Mouse (Mus musculus) layer of hippocampus, adult 11-12 months (tissue): Measurements from ENCODE around the gene Gm37240.

Experiments used
- DNase-seq: peaks from one replicate; pipeline ENCODE4 v3.0.0; 2022; ENCODE audit warnings: low spot score

Gene Gm37240

DNA sequence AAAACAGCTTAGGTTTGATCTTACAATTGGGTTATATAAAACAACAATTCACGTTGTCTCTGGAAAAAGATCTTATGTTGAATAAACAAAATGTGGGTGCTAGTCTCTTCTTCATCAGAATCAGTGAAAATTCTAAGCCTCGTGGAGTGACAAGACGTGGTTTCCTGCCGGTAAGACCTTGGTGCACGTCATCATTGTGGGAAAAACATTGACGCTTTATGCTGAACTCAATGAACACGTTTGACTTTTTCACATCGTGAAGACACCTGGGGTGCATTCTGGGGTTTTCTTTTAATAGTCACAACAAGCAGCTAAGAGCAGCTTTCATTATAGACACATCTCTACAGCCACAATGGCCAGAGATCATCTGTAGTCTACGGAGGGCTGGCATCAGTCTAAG lies 1182.1 kb downstream of the Gm37240 start:
- DNase-seq, result no peak

- no peak for DNase-seq
Measured at GRCm38 (mm10) chr3:84703083-84703810, 1184.1 kb downstream of the Gm37240 start.

- DNase-seq, result no peak
Measured at GRCm38 (mm10) chr3:84701964-84702363, 1185.4 kb downstream of the Gm37240 start.

- DNase-seq, result no peak
Measured at GRCm38 (mm10) chr3:84701509-84701908, 1185.8 kb downstream of the Gm37240 start.

GRCm38 (mm10) chr3:84696428-84696917 lies 1190.8 kb downstream of the Gm37240 start:
- peak; percentile 28 for DNase-seq

DNA sequence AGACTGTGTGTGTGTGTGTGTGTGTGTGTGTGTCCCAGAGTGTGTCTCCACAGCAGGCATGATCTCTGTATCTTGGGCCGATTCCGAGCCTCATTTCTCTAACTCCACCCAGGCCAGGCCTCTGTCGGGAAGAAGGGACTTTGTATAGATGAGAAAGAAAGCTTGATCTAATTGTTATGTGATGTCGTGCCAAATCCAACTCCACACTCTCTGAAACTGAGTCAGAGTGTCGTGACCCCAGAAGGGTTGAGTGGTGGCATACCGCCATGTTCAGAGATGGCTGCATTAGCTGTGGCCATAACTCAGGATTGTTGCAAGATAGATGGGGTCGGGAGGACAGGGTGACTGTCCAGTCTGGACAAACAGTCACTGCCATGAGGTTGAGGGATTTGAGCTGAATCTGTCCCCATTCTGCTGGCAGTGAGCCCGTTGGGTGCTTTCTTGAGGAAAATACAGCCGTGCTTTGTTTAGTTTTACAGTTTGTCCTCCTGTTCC lies 1191.4 kb downstream of the Gm37240 start:
- no peak for DNase-seq

DNA sequence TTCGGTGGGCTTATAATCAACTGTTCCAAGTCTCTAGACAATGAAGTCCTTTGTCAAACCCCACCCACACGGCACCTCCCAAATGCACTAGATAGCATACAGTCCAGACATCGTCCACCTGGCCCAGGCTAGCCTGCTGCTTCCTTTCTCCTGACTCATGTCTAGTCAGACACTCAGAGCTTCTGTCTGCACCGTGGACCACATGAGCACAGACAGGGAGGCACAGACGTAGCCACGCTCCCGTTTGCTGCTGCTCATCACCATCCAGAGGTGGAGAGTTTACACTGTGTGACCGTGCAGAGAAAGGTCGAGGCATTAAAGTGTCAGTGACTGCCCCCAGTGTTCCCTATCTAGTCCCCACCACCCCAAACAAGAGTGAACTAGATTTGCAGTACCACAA lies 1191.9 kb downstream of the Gm37240 start:
- no peak for DNase-seq

- DNase-seq, result no peak
Measured at GRCm38 (mm10) chr3:84693886-84694285, 1193.4 kb downstream of the Gm37240 start.

GRCm38 (mm10) chr3:84692647-84693199 lies 1194.6 kb downstream of the Gm37240 start:
- peak; percentile 59 for DNase-seq

- no peak for DNase-seq
Measured at GRCm38 (mm10) chr3:84690091-84690771, 1197.1 kb downstream of the Gm37240 start.

GRCm38 (mm10) chr3:84689656-84690055 lies 1197.7 kb downstream of the Gm37240 start:
- no peak for DNase-seq

GRCm38 (mm10) chr3:84688176-84688575 lies 1199.1 kb downstream of the Gm37240 start:
- no peak for DNase-seq

GRCm38 (mm10) chr3:84687488-84687846 lies 1199.9 kb downstream of the Gm37240 start:
- no peak for DNase-seq

- DNase-seq, result no peak
Measured at GRCm38 (mm10) chr3:84686799-84687487, 1200.4 kb downstream of the Gm37240 start.

DNA sequence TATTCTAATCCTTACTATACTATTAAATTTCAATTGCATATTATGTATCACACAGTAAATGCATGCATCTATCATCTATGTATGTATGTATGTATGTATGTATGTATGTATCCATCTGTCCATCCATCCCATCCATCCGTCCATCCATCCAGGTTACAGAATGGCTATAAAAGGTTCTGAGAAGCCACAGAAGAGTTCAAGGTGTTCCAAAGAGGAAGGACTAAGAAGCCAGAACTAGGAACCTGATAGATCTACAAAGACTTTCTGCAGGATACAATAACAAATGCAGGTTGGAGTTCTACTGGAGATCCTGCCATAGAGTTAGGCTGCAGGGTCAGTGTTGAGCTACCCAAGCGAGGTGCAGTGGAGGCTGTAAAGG lies 1201.0 kb downstream of the Gm37240 start:
- DNase-seq, result no peak

DNA sequence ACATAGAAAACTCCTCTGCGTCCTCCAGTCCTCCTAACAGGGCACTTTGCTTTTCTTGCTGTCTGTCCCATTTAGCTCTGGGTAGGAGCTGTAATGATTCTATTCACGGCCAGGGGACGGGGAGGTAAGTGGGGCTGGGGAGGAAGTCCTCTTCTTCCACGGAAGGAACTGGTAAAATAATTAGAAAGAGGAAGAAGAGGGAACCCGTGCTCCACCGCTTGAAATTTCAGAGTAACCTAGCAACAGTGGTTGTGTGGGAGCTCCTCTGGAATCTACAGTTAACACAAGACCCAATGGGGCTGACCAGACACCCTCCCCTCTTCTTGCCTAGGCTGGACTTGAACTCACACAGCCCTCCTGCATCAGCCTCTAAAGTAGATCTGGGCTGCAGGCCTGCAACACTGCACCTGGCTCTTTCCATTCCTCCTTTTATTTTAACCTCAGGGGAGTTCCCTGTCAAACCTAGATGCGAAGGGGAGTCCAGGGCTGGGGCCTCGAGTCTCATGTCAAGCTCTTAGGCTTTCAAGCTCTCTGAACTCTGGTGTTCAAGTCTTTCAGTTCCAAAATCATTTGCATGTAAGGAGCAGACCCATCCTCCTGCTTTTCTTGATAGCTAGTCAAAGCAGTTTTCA lies 1201.5 kb downstream of the Gm37240 start:
- DNase-seq, result no peak

DNA sequence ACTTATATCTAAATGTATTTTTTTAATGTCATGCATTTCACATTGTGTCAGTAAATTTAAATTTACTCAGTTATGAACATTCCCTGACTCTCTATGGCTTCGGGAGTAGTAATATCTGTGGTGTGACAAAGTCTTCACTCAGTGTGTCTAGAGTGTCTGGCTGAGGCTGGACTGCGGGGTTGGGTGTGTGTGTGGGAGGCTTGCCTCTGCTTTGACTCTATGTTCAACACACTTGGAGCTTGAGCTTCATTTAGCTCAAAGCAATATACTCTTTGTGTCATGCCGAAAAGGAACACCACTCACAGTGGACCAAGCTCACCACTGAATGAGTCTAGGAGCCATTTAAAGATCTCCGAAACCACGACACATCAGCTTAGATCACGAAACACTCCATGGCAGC lies 1203.5 kb downstream of the Gm37240 start:
- DNase-seq, result no peak

DNA sequence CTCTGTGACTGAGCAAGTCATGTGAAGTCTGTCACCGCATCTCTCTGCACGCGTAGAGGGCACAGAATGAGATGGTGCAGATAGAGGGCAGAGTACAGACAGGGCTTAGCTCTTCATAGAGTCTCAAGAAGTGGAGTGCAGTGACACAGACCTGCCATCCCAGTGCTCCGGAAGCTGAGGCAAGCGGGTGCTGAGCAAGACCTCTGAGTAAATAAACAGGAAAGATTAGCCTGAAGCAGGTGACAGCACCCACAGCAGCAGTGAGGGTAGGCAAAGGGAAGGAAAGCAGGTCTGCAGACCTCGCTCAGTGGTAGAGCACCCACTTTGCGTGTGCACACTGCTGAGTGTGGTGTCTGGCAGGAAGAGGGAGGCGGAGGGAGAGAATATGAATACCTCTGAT lies 1205.6 kb downstream of the Gm37240 start:
- DNase-seq, result no peak

GRCm38 (mm10) chr3:84680062-84680461 lies 1207.3 kb downstream of the Gm37240 start:
- DNase-seq, result no peak

- no peak for DNase-seq
Measured at GRCm38 (mm10) chr3:84679542-84679941, 1207.8 kb downstream of the Gm37240 start.

- DNase-seq, result no peak
Measured at GRCm38 (mm10) chr3:84678891-84679290, 1208.4 kb downstream of the Gm37240 start.

DNA sequence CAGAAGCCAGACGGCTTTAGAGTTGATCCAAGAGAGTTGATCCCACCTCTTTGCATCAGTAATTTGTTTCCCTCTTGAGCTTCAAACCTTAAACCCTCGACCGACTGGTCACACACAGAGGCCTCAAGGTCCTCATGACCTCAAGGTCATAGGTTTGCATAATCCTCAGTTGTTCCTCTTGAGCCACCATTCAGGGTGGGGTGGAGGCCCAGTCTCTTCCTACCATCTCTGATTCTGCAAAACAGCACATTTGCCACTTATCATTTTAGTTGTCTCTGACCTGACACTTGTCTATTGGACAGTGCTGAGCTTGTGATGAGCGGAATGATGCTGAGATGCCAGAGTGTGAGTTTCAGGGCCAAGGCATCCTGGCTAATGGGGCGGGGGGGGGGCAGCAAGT lies 1211.6 kb downstream of the Gm37240 start:
- no peak for DNase-seq
